Mouse (Mus musculus) testis, postnatal 14 days (tissue): ENCODE data around the gene Usp34.
"Not testable (repeated sequence)": the region's sequence is repeated elsewhere in the genome, so short reads cannot be mapped to it uniquely, and the experiment has no call there.

Experiments
- DNase-seq: peaks from one replicate; pipeline ENCODE4 v3.0.0; 2021; ENCODE audit warnings: low spot score

The Usp34 gene

GRCm38 (mm10) chr11:23498609-23499008 lies 191.9 kb downstream of the Usp34 start:
- no peak for DNase-seq

- DNase-seq = not testable (repeated sequence)
These were observed 198.1 kb downstream of the Usp34 start for GRCm38 (mm10) chr11:23504801-23505200.

GRCm38 (mm10) chr11:23514785-23515184 lies 208.1 kb downstream of the Usp34 start:
- not testable (repeated sequence) for DNase-seq

GRCm38 (mm10) chr11:23515315-23515714 lies 208.6 kb downstream of the Usp34 start:
- no peak for DNase-seq

GRCm38 (mm10) chr11:23518981-23519380 lies 212.3 kb downstream of the Usp34 start:
- DNase-seq = no peak

GRCm38 (mm10) chr11:23520473-23521205 lies 213.9 kb downstream of the Usp34 start, which contains the start of gene 1700093K21Rik:
Gene 1700093K21Rik, minus strand, starts transcription at chr11:23521155.
- DNase-seq = no peak

DNA sequence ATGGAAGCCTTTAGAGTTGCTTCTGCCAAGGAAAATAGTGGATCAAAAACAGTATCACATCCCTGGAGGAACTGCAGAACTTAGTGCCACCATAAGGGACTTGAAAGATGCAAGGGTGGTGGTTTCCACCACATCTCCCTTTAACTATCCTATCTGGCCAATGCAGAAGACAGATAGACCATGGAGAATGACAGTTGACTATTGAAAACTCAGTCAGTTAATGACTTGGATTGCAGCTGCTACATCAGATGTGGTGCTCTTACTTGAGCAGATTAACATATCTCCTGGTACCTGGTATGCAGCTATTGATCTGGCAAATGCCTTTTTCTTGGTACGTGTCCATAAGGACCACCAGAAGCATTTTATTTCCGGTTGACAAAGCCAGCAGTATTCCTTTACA lies 230.8 kb downstream of the Usp34 start:
- DNase-seq = no peak
